Mouse (Mus musculus) liver, embryonic 16.5 days (tissue): ENCODE measurements at regions not wholly inside any gene's neighbourhood (a gene's known extent, or its start where the extent isn't known, plus 50 kb on each side); places are given as distances from the start of the nearest gene placed in this dataset.
A peak's percentile ranks its signal among the peaks of the same experiment; 100 is the strongest.

Experiments
- ATAC-seq: fragments of 200-750 bp; cut with Nextera tagmentation; 2 replicates; pipeline ENCODE4 v1.8.0; 2017; ENCODE audit warnings: low read depth, mild to moderate bottlenecking, moderate number of reproducible peaks, moderate library complexity
- H3K27ac ChIP-seq: fragments of 300-500 bp; sonication (generic); 2 replicates; pipeline ENCODE4 v1.5.1; 2014; ENCODE audit warnings: mild to moderate bottlenecking, low read length
- H3K27me3 ChIP-seq: fragments of 300-500 bp; sonication (generic); 2 replicates; pipeline ENCODE4 v1.6.1; 2014; ENCODE audit warnings: low read depth, low read length, mixed read lengths; ENCODE audit not compliant: control insufficient read depth, insufficient read depth
- H3K36me3 ChIP-seq: fragments of 300-500 bp; sonication (generic); 2 replicates; pipeline ENCODE4 v1.6.1; 2014; ENCODE audit warnings: mild to moderate bottlenecking; ENCODE audit not compliant: control insufficient read depth, insufficient read depth
- H3K4me1 ChIP-seq: fragments of 300-500 bp; sonication (generic); 2 replicates; pipeline ENCODE4 v1.6.1; 2014; ENCODE audit warnings: low read depth, low read length, mixed read lengths; ENCODE audit not compliant: control insufficient read depth
- H3K4me2 ChIP-seq: fragments of 300-500 bp; sonication (generic); 2 replicates; pipeline ENCODE4 v1.6.1; 2014; ENCODE audit warnings: low read depth, low read length, mixed read lengths
- H3K4me3 ChIP-seq: fragments of 300-500 bp; sonication (generic); 2 replicates; pipeline ENCODE4 v1.5.1; 2014; ENCODE audit warnings: low read depth, mild to moderate bottlenecking, low read length
- H3K9ac ChIP-seq: fragments of 300-500 bp; sonication (generic); 2 replicates; pipeline ENCODE4 v1.6.1; 2014; ENCODE audit warnings: low read depth, low read length
- H3K9me3 ChIP-seq: fragments of 300-500 bp; sonication (generic); replicated peaks from 2 replicates; pipeline ENCODE4 v1.6.1; 2016; ENCODE audit warnings: low read length; ENCODE audit not compliant: control insufficient read depth
- WGBS: fragments of 180-500 bp; shearing (Covaris S2); extraction: QIAGEN DNeasy Blood & Tissue Kit; methylation state at CpG from one replicate; pipeline ENCODE4 v1.1.7; 2014; ENCODE audit not compliant: insufficient replicate concordance; 5-methylcytosine and 5-hydroxymethylcytosine counted together

GRCm38 (mm10) chr13:101534490-101534889 is 233.5 kb downstream of the Pik3r1 start:
- no peaks in the 10 kb centered on the region for H3K9me3 ChIP-seq
- no peak overlapping the region for H3K4me2 ChIP-seq
- H3K27ac ChIP-seq, result no peak overlapping the region
- H3K27me3 ChIP-seq, result no peaks in the 10 kb centered on the region
- H3K36me3 ChIP-seq, result no peaks in the 10 kb centered on the region
- no peak overlapping the region for H3K4me3 ChIP-seq
- no peak for ATAC-seq
- H3K9ac ChIP-seq, result no peak overlapping the region
- H3K4me1 ChIP-seq, result peaks cover 4% of the 10 kb centered on the region; the same call in 1 of the 2 replicates
- 74% methylated on average over 6 of the region's 6 CpGs for WGBS

- ATAC-seq, result no peak
- H3K4me3 ChIP-seq, result no peak overlapping the region
- no peak overlapping the region for H3K27ac ChIP-seq
- no peaks in the 10 kb centered on the region for H3K9me3 ChIP-seq
- 63% methylated on average over 4 of the region's 4 CpGs for WGBS
- no peak overlapping the region for H3K9ac ChIP-seq
- H3K4me2 ChIP-seq, result no peak overlapping the region
- H3K4me1 ChIP-seq, result peaks cover 4% of the 10 kb centered on the region; the same call in 1 of the 2 replicates
- no peaks in the 10 kb centered on the region for H3K36me3 ChIP-seq
- no peaks in the 10 kb centered on the region for H3K27me3 ChIP-seq
Measured at GRCm38 (mm10) chr13:101532913-101533312, 235.1 kb downstream of the Pik3r1 start.

GRCm38 (mm10) chr13:101527691-101528090 is 240.3 kb downstream of the Pik3r1 start:
- Histone ChIP-seq H3K4me1 (no peaks in the 10 kb centered on the region), H3K9me3 (no peaks in the 10 kb centered on the region), H3K27me3 (no peaks in the 10 kb centered on the region), H3K4me3 (no peak overlapping the region), H3K9ac (no peak overlapping the region), H3K4me2 (no peak overlapping the region), H3K36me3 (no peaks in the 10 kb centered on the region), H3K27ac (no peak overlapping the region)
- WGBS, result 64% methylated on average over 5 of the region's 5 CpGs
- no peak for ATAC-seq

GRCm38 (mm10) chr13:101524781-101525180 is 243.2 kb downstream of the Pik3r1 start:
- no peaks in the 10 kb centered on the region for H3K9me3 ChIP-seq
- H3K9ac ChIP-seq, result no peak overlapping the region
- no peak for ATAC-seq
- H3K4me3 ChIP-seq, result no peak overlapping the region
- H3K4me2 ChIP-seq, result no peak overlapping the region
- WGBS, result 83% methylated on average over 3 of the region's 3 CpGs
- no peak overlapping the region for H3K27ac ChIP-seq
- H3K36me3 ChIP-seq, result no peaks in the 10 kb centered on the region
- H3K4me1 ChIP-seq, result no peaks in the 10 kb centered on the region
- no peaks in the 10 kb centered on the region for H3K27me3 ChIP-seq

GRCm38 (mm10) chr13:101524223-101524622 is 243.8 kb downstream of the Pik3r1 start:
- H3K4me1 ChIP-seq, result no peaks in the 10 kb centered on the region
- H3K4me2 ChIP-seq, result no peak overlapping the region
- H3K27me3 ChIP-seq, result no peaks in the 10 kb centered on the region
- WGBS, result 65% methylated on average over 3 of the region's 3 CpGs
- H3K9ac ChIP-seq, result no peak overlapping the region
- H3K9me3 ChIP-seq, result no peaks in the 10 kb centered on the region
- H3K27ac ChIP-seq, result no peak overlapping the region
- no peak overlapping the region for H3K4me3 ChIP-seq
- ATAC-seq, result no peak
- no peaks in the 10 kb centered on the region for H3K36me3 ChIP-seq

- Histone ChIP-seq H3K36me3 (no peaks in the 10 kb centered on the region), H3K27ac (no peak overlapping the region), H3K27me3 (no peaks in the 10 kb centered on the region), H3K9ac (no peak overlapping the region), H3K9me3 (no peaks in the 10 kb centered on the region), H3K4me2 (no peak overlapping the region), H3K4me1 (no peaks in the 10 kb centered on the region), H3K4me3 (no peak overlapping the region)
- WGBS, result 44% methylated on average over 3 of the region's 3 CpGs
- ATAC-seq, result no peak
Measured at GRCm38 (mm10) chr13:101523492-101523891, 244.5 kb downstream of the Pik3r1 start.

- H3K4me3 ChIP-seq, result no peak overlapping the region
- 75% methylated on average over 2 of the region's 2 CpGs for WGBS
- no peaks in the 10 kb centered on the region for H3K9me3 ChIP-seq
- no peaks in the 10 kb centered on the region for H3K27me3 ChIP-seq
- no peak overlapping the region for H3K27ac ChIP-seq
- H3K4me2 ChIP-seq, result no peak overlapping the region
- no peak for ATAC-seq
- no peak overlapping the region for H3K9ac ChIP-seq
- no peaks in the 10 kb centered on the region for H3K36me3 ChIP-seq
- no peaks in the 10 kb centered on the region for H3K4me1 ChIP-seq
Measured at GRCm38 (mm10) chr13:101522597-101522996, 245.4 kb downstream of the Pik3r1 start.

- H3K27ac ChIP-seq, result no peak overlapping the region
- H3K9ac ChIP-seq, result no peak overlapping the region
- H3K36me3 ChIP-seq, result no peaks in the 10 kb centered on the region
- H3K4me2 ChIP-seq, result no peak overlapping the region
- no peaks in the 10 kb centered on the region for H3K27me3 ChIP-seq
- 44% methylated on average over 3 of the region's 3 CpGs for WGBS
- no peak overlapping the region for H3K4me3 ChIP-seq
- peaks cover 9% of the 10 kb centered on the region for H3K4me1 ChIP-seq
- no peaks in the 10 kb centered on the region for H3K9me3 ChIP-seq
- no peak for ATAC-seq
Measured at GRCm38 (mm10) chr13:101513354-101513753, 254.7 kb downstream of the Pik3r1 start.

GRCm38 (mm10) chr13:101509946-101510345 is 258.1 kb downstream of the Pik3r1 start:
- ATAC-seq, result peak; percentile 72

More at GRCm38 (mm10) chr13:101509946-101510345, 258.1 kb downstream of the Pik3r1 start:
- H3K4me3 ChIP-seq, result no peak overlapping the region
- H3K4me1 ChIP-seq, result peaks cover 9% of the 10 kb centered on the region
- H3K27ac ChIP-seq, result no peak overlapping the region
- no peak overlapping the region for H3K9ac ChIP-seq
- no peak overlapping the region for H3K4me2 ChIP-seq
- H3K36me3 ChIP-seq, result no peaks in the 10 kb centered on the region
- WGBS, result 5% methylated on average over 1 of the region's 1 CpGs
- peaks cover 7% of the 10 kb centered on the region; the same call in 1 of the 2 replicates for H3K27me3 ChIP-seq
- H3K9me3 ChIP-seq, result no peaks in the 10 kb centered on the region
